Mouse (Mus musculus): ENCODE data around the gene Zdhhc8.

The Zdhhc8 gene

GRCm38 (mm10) chr16:18234671-18235388 lies at the start of gene Zdhhc8:
Zdhhc8 (minus strand) TSS chr16:18235136.
- DNase-seq (ENCODE audit: low read depth, low spot score), result peak; percentile 65

DNA sequence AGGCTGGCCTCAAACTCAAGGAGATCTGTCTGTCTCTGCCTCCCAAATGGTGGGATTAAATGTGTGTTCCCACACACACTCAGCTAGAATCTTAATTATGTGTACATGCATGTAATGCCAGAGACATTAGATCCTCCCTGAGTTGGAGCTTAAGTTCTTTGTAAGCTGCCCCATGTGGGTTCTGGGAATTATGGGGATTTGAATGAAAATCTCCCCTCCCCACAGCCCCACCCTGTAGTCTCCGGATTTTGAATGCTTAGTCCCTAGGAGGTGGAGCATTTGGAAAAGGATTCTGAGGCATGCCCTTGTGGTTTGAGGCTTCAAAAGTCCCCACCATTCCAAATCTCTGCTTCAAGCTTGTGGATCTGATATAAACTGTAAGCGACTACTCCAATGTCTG lies 40.2 kb upstream of the Zdhhc8 start:
- no peak for DNase-seq (ENCODE audit: low read depth, low spot score)

- DNase-seq (ENCODE audit: low read depth, low spot score), result peak; percentile 63
These were observed 33.2 kb upstream of the Zdhhc8 start for GRCm38 (mm10) chr16:18268182-18268581.

GRCm38 (mm10) chr16:18265024-18265423 lies 30.1 kb upstream of the Zdhhc8 start:
- DNase-seq (ENCODE audit: low read depth, low spot score), result no peak

GRCm38 (mm10) chr16:18258221-18258620 lies 23.3 kb upstream of the Zdhhc8 start, which contains the start of gene Gm49776:
Gm49776 (minus strand) TSS chr16:18258321.
- no peak for DNase-seq (ENCODE audit: low read depth, low spot score)

DNA sequence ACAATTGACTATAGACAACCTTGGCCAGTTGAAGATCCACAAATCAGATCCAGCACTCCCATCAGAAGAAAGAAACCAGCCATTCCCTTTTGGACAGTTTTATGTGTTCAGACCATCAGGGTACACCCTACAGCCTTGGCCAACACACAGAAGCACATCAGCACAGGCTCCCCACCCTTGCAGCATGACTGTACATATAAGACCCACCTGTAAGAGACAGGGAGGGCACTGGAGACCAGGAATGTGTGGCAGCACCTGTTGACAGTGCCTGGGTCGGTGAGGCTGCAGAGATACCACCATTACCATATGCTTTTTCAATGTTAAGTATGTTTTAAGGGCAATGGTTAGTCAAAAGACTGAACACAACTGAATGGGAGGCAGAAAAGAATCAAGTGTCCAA lies 18.9 kb upstream of the Zdhhc8 start:
- no peak for DNase-seq (ENCODE audit: low read depth, low spot score)

DNA sequence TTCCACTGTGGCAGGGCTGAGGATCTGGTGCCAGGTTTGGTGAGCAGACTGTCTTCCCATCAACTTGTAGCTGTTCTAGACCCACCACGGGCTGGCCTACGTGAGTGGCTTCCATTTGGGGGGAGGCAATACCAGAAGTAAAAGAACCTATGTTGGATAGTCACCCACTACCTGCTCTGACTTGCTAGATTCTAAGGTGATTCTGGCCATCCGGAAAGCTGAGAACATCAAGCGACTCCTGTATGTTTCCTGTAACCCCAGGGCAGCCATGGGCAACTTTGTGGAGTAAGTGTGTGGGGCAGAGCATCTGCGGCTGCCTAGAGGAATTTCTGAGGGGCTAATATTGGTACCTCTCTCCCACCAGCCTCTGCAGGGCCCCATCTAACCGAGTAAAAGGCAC lies 17.8 kb upstream of the Zdhhc8 start:
- no peak for DNase-seq (ENCODE audit: low read depth, low spot score)

DNA sequence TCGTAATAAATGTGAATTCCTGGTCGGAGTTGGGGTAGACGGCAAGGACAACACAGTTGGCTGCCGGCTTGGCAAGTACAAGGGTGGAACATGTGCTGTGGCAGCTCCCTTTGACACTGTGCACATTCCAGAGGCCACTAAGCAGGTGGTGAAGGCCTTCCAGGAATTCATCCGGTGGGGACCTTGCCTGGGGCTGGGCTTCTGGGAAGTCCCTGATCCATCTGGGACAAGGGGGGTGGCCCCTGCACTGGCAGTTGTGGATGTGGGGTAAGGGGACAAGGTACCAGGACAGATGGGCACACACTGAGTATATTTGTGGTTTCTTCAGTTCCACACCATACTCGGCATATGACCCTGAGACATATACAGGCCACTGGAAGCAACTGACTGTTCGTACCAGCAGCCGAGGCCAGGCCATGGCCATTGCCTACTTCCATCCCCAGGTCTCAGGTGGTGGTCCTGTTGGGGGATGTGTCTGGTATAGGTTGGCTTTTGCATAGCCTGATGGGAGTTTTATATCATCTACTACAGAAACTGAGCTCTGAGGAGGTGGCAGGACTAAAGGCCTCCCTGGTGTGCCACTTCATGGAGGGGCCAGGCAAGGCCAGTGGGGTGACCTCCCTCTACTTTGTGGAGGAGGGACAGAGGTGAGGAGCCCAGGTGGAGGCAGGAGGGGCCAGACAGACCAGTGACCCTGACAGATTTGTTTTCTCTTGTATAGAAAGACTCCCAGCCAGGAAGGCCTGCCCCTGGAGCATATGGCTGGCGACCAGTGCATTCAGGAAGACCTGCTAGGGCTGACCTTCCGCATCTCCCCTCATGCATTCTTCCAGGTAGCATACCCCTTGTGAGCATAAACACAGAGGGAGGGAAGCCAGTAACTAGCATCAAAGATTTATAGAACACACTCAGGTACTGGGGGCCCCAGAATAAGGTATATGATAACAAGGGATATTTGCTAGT lies 16.2 kb upstream of the Zdhhc8 start:
- no peak for DNase-seq (ENCODE audit: low read depth, low spot score)

DNA sequence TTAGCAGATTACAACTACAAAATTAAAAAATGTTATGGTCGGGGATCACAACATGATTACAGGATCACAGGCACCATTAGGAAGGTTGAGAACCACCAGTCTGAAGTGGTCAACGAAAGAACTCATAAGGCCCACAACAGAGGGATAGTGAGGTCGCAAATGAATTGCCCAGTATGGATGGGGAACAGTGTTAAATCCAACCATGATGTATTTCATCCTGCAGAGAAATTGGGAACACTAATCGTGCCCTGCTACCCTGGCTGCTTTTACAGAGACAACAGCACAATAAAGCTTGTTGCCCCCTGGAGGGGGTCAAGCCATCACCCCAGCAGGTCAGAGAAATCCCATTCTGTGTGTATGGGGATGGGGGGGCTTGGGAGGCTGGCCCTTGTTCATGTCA lies 15.3 kb upstream of the Zdhhc8 start:
- peak; percentile 35 for DNase-seq (ENCODE audit: low read depth, low spot score)

GRCm38 (mm10) chr16:18249364-18249967 lies 14.5 kb upstream of the Zdhhc8 start:
- DNase-seq (ENCODE audit: low read depth, low spot score), result peak; percentile 67

DNA sequence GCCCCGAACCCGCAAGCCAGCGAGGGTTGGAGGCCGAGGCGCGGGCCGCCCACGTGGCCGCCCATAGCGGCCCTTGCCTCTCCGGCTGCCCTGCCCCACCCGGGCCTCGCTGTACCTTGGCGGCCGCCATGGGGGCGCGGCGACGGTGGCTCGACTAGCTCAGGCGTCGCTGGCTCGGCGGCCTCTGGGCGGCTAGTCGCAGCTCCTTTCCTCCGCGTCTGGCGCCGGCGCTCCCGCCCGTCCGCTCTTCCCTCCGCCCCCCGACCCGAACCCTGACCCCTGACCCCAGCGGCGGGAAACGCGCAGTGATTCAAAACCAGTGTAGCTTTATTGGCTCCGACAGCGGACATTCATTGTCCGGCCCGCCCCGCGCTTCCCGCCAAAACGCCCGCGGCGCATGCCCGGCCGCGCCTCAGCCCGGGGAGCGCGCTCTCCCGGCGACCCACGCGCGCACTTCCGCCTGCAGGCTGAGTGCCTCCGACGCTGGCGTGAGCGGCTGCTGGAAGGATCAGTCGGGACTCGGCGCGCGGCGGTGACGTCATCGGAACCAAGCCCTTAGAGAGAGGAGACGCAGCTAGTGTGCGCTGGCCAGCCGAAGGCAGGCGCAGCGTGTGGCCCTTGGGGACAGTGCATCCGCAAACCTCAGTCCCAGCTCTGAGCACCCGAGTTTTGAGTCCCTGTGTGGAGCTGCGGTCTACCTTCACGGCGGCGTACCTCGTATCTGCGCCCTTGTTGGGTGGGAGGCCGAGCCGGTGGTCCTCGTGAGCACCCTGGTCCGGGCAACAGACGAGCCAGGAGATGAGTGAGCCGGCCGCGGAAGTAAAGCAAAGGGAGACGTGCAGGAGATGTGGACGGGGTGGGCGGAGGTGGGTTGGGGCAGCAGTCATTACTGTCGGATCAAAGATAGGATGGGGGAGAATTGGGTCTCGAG lies 13.8 kb upstream of the Zdhhc8 start, which contains the start of the genes Trmt2a and Ranbp1:
Trmt2a (plus strand) TSS at position 247 of the 931 bp plus-strand sequence.
Ranbp1 (minus strand) TSS at position 300 of the 931 bp plus-strand sequence.
- DNase-seq (ENCODE audit: low read depth, low spot score), result peak; percentile 100

DNA sequence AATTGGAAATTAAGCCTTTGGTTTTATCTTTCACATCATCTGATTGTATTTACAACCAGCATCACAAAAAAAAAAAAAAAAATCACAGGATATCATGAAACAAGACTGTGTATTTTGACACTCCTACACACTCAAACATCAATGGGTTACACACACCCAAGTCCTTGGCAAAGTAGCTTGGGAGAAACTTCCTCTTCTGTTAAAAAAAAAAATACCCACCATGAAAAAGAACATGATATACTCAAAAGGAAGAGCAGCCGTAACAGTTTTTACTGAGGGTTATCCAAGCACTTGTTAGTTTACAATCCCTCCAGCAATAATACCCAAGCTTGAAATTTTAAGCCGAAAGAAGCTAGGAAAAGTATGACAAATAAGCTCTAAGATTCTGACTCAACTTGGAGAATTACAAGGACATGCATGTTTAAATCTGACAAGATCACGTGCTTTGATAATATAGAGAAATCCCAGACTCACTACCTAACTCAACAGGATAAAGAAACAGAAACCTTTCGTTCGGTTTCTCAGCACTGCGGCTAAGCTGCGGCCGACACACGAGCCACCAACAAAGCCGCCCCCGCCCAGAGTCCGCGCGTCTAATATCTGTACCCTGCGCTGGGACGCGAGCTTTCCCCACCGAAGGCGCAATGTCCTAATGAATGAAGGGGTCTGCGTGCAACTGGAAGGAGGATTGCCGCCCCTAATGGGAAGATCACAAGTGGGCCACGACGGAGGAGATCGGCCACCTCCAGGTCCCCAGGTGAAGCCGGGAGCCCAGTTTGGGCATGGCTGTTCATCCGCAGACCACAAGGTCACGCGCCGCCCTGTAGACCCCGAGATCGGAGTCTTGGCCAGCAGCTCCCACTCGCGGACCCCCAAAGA lies 12.8 kb upstream of the Zdhhc8 start:
- peak; percentile 55 for DNase-seq (ENCODE audit: low read depth, low spot score)

- no peak for DNase-seq (ENCODE audit: low read depth, low spot score)
These were observed 6.6 kb upstream of the Zdhhc8 start for GRCm38 (mm10) chr16:18241581-18241980.

DNA sequence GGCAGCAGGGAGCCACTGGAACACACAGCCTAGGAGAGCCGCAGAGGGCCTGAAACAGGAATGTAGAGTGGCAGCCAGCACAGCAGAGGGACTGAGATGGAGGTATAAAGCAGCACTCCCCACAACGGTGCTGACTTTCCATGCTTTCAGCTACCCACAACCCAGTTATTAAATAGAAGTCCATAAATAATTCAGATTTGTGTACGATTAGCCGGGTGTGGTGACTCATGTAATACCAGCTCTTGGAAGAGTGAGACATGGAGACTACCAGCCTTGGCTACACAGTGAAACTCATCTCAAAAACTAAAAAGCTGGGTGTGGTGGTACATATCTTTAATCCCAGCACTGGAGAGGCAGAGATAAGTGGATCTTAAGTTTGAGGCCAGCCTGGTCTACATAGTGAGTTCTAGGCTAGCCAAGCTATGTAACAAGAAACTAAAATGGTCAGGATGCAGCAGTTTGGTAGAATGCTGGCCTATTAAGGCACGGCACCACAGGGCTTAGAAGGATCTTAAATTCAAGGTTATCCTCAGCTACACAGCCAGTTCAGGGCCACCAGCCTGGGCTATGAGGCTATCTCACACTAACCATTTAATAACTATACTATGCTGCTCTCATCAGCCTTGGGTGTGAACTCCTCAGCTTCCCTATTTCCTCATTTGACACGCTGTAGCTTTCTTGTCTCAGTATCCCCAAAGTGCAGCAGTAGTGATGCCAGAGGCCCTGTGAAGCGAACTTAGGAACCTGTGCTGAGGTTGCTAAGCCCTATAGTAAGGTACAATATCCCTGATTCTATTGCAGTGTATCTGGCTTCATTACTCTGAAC lies 2.0 kb upstream of the Zdhhc8 start:
- DNase-seq (ENCODE audit: low read depth, low spot score), result peak; percentile 59

DNA sequence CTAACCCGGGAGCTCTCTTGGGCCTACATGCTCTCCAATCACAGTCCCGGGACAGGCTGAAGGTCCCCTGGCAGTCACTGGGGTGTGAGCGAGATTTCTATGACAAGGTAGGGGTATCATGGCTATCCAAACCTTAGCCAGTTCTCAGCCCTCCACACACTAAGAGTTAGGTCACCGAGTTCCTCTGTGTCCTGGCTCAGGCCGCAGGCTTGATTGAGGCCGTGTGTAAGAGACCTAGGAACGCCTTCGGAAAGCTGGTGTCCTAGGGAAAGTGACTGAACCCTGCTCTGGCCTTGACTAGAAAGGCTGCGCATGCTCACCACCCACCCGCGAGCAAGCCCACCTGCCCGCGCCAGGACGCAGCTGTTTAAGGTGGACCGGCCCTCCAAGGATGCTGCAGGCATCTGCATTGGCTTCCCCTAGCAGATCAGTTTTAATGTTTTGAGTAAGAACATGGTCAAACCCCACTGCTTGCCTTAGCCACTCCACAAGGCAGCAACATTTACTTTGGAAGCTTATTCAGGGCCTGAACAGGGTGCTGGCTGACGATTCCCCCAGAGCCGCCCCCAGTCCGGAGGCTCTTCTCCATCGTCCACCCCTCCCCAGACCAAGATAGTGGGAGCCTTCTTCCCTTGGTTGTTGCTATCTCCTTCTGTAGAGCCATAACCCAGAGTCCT lies 591 bp upstream of the Zdhhc8 start:
- DNase-seq (ENCODE audit: low read depth, low spot score), result peak; percentile 68

DNA sequence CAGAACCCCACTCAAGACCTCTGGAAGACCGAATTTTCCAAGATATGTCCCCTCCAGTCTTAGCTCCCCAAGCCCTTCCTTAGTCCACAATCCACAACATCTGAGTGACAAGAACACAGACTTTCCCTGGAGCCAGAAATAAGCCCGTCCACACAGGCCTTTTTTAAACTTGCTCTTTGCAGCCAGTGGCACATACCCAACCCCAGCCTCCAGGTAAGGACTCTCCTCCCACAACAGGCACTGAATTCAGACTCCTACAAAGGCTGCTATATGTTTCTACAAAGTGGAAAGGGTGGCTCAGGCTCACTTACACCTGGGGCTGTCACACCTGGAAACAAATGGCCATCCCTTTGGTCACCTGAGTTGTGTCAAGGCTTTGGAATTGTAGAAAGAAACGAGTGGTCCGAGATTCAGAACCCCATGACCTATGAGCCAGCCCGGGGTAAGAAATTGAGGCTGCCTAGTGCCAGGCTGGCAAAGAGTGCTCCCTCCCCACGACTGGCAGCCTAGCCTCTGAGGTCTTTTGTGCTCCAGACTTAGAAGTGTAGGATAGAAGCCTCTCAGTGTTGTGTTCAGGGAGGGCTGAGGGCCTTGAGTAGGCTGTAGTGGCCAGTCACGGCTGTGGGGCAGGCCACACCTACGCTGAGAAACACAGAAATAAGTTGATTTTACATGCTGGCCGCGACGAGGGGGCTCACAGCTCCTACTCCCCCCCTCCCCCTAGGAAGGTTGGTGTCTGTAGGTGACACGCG lies 841 bp downstream of the Zdhhc8 start:
- peak; percentile 55 for DNase-seq (ENCODE audit: low read depth, low spot score)

DNA sequence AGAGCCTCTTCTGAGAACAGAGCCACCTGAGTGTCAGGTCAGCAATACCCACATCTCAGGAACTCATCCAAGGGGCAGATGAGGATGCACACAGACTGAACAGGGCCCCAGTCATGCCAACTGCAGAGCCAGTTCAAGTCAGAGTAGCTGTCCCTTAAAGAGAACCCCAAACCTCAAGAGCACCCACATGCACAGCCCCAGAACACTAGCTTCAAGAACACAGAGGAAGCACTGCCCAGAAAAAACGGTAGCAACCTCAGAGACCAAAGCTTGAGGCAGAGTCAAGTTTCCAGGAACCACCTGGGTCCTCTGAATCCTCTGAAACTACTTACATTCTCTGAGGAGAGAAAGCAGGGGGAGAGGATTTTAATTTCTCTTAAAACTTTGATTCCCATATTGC lies 1.5 kb downstream of the Zdhhc8 start:
- DNase-seq (ENCODE audit: low read depth, low spot score), result no peak

- DNase-seq (ENCODE audit: low read depth, low spot score), result no peak
These were observed 3.5 kb downstream of the Zdhhc8 start for GRCm38 (mm10) chr16:18231451-18231850.
